Mouse (Mus musculus): Measurements from ENCODE around the gene Inafm1. TPM values are rescaled to one million over a fixed set of nuclear protein-coding genes. Genes with fewer than 3 reads are reported as not detected.
"Not testable (repeated sequence)": the region's sequence is repeated elsewhere in the genome, so short reads cannot be mapped to it uniquely, and the experiment has no call there.

The Inafm1 gene
- total RNA-seq, 2 experiments from 2014 or later, result 20.4 to 24.2 TPM

DNA sequence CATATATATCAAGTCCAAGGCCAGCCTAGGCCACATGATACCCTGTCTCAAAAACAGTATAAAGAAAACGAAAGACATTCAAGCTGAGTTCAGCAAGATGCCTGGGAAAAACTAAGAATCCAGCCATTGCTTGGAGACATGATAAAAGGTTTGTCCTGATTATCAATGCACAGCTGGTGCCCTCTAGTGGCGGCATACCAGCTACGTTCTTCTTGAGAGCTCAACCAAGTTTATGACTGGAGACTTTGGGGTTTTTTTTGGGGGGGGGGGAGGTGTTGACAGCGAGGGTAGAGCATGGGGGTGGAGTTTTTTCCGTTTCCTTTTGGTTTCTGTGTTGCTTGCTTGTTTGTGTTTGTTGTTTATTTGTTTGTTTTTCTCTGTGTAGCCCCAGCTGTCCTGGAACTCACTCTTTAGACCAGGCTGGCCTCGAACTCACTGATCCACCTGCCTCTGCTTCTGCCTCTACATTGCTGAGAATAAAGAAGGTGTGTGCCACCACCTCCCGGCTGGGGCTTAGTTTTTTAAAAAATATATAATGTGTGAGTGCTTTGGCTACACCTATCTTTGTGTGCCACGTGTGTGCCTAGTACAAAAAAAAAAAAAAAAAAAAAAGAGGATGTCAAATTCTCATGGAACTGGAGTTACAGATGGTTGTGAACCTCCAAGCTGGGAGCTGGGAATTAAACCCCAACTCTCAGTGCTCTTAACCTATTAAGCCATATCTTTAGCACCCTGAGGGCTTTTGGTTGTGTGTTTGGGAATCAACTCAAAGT, 10.2 kb downstream of the Inafm1 start:
- DNase-seq, result peak; percentile 87

DNA sequence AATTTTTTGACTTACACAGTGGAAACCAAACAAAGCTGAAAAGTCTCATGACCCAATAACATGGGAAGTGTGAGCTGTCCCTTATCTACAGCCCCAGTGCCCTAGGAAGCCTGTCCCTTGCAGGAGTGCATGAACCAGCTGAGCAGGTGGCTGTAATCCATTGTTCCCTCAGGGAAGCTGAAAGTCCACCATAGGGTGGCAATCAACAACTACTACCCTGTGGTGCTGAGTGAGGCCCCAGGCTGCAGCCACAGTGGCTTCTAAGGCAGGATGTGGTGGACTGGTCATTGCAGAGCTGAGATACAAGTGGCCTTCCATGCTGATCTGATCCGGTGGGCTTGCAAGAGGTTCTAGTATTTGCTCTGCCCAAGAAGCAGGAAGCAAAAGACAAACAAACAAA, 12.3 kb downstream of the Inafm1 start:
- no peak for DNase-seq

DNA sequence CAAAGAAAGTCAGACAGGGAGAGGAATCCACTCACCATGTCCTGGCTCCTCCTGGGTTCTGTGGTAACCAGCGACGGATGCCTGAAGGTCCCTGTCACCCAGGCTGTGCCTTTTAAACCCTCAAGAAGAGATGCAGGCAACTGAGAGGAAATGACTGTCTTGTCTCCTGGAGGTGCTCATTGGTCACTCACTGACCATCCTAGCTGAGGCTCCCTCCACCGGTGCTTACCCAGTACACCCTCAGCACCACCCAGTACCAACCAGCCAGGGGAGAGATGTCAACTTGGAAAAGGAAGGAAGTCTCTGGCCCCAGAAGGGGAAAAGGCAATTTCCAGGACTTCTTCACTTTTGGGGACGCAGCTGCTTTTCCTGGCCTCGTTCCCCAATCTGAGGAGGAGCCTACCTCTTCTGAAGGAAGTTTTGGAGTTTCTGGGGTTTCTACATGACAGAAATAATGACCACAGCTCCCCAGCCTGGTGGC, 14.3 kb downstream of the Inafm1 start, which contains the start of gene C5ar1:
Gene C5ar1, minus strand, starts transcription at position 431 of the 481 bp plus-strand sequence.
- DNase-seq, result no peak

DNA sequence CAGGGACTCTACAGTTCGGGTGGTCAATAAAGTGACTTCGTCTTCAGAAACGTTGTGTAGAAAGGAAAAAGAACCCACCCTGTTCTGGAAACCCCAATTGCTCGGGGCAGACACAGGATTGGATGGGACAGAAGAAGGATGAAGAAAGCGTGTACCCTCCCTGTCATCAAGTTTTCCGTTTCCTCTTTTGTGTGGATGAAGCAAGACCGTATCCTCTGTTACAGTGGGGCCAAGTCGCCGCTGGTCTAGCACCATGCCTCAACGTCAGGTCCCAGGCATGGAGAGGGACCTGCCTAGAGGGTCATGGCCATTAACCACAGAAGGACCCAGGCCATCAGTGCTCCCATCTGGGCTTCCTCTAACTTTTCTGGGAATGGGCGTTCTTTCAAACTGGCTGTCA, 15.6 kb downstream of the Inafm1 start:
- no peak for DNase-seq

DNA sequence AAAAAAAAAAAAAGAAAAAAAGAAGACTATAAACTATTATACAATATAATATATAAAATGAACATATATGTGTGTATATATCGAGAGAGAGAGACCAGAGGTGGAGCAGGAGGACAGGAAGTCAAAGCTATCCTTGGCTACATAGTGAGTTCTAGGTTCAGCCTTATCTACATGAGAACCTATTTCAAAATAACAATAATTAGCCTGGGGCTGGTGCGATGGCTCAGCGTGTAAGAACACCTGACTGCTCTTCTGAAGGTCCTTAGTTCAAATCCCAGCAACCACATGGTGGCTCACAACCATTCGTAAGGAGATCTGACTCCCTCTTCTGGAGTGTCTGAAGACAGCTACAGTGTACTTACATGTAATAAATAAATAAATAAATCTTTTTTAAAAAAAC, 17.5 kb downstream of the Inafm1 start:
- not testable (repeated sequence) for DNase-seq

DNA sequence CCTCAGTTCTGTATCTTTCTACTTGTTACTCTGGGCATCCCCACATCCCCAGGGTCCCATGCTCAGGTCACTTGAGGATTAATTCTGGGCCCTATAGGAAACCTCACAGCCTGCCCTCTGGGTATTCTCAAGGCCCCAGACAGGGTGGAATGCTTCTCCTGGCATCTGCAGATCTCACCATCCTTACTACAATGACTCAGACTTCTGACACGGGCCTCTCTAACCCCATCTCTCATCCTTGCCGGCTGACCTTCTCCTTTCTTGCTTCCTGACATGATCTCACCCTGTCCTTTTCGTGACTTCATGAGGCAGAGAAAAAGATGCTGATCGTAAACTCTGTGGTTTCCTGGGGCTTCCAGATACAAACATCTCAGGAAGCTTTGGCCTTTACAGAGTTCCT, 19.2 kb downstream of the Inafm1 start:
- DNase-seq, result peak; percentile 27

DNA sequence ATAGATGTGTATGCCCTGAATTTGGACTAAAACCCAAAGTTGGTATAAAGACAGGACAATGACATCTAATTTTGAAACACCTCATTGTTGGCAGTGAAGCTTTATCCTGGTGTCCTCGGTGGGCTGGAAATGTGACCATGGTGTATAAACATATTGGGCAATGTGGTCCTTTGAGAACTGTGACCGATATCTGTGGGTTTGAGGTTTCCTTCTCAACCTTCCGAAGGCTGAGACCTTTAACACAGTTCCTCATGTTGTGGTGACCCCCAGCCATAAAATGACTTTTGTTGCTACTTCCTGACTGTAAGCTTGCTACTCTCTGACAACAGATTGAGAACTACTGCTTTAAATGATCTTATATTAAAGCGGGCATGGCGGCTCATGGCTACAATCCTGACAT, 22.7 kb downstream of the Inafm1 start:
- DNase-seq, result no peak

DNA sequence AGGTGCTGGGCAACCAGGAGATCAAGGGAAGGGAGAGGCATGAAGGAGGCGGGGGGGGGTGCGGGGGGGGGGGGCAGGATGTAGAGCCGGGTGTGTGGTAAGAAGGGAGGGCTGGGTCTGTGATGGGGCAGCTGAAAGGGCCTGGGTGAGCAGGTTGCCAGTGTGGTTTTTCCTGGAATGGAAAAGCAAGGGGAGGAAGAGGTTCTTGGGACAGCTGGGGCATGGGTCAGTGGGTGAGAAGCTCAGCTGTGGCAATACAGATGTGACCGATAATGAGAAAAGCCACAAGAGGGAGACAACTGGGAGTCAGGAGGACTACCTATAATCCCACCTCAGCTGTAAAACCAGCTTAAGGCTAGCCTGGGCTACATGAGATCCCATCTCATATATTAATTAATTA, 27.5 kb downstream of the Inafm1 start:
- no peak for DNase-seq

DNA sequence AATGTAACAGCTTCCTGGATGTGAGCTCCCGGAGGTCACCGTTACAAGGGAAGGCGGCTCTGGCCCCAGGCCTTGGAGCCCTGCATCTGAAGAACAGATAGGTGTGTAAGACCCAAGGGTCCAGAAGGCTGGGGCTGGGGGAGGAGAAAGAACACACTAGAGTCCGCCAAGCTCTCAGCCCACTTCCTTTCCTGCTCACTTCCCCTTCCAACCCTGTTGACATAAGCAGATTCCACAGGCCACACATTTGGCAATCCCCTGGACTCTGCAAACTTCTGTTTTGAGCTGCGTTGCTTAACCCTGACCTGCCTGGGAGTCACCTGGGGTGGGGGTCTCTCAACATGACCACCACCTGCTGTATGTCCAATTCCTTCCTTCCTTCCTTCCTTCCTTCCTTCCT, 29.4 kb downstream of the Inafm1 start, which contains the start of gene C5ar2:
Gene C5ar2, minus strand, starts transcription at position 88 of the 400 bp plus-strand sequence.
- no peak for DNase-seq

DNA sequence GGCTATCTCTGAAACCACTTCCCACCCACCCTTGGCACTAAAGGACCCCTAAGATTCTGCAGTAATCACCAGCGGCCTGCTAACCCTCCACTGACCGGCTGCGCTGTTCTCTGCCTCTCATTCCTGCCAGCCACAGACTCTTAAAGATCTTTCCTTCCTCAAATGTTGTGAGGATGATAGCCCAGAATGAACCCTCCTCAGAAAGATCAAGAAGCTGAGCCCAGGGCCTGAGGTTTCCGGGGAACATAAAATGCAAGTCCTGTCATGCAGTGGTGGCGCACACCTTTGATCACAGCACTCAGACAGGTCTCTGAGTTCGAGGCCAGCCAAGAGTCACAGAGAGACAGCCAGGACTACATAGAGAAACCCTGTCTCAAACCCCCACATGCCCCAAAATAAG, 31.2 kb downstream of the Inafm1 start:
- no peak for DNase-seq

DNA sequence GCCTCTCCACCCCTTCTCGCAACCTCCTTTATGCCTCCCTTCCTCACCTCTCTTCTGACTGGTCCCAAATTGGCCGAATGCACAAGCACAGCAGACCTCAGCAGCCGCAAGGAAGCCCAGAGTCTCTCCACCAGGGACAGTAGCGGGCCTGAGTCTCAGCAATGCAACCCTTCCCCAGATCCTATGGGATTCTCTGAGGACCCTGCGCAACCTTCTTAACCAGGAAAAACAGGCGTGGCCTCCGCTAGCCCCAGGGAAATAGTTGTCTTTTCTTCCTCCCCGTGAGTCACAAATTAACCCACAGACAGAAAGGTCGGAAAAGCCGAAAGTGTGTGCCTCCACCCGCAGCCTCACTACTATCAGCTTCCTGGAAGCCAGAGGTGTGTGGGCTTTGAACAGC, 31.6 kb downstream of the Inafm1 start:
- DNase-seq, result no peak

DNA sequence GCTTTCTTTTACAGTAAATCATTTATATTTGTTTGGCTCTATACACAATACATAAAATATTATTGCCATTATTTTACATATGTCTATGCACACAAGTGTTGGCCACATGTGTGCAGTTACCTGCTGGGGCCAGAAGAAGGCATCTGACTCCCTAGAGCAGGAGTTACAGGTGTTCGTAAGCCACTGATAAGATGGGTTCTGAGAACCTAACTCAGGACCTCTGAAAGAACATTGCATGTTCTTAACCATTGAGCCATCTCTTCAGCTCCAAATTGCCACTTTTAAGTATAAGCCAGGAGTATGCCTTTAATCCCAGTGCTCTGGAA, 32.5 kb downstream of the Inafm1 start:
- DNase-seq, result no peak

DNA sequence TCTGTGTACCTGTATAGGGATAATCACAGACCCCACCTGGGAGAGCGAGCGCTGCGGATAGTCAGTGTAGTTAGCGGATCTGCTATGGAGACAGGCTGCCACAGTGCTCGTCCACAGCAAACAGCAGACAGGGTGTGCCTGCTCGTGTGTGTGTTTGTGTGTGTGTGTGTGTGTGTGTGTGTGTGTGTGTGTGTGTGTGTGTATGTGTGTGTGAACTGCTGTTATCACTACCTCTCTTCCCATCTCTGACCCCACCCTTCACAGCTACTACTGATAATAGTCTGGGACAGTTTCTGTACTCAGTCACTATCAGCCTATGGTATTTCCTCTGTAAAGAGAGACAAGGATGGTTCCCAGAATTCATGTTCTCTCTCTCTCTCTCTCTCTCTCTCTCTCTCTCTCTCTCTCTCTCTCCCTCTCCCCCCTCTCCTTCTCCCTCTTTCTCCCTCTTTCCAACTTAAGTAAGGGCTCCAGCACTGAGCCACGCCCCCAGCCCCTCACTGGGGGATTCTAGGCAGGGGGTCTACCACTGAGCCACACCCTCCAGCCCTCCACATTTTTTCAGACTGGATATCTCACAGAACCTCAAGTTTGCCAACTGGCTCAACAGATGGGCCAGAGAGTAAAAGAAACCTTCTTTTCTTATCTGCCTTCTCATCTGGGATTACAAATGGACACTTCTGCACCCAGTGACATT, 33.0 kb downstream of the Inafm1 start:
- no peak for DNase-seq

DNA sequence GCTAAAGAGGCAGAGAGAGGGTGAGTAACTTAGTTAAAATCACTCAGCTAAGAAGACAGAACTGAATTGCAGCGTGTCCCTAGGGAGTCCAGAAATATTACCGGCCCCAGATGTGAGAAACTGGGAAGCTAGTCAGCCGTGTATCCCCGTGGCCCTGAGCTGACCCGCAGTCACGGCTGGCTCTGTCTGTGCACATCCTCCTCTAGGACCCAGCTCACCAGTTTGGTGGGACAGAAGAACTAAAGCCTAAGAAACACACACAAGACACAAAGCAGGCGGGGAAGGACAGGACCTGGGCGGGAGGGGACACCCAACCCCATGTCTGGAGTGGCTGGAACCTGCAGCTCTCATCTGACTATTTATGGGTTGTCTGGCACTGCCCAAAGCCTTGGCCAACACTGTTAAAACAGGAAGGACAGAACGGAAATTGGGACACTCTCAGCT, 33.8 kb downstream of the Inafm1 start:
- DNase-seq, result peak; percentile 42

DNA sequence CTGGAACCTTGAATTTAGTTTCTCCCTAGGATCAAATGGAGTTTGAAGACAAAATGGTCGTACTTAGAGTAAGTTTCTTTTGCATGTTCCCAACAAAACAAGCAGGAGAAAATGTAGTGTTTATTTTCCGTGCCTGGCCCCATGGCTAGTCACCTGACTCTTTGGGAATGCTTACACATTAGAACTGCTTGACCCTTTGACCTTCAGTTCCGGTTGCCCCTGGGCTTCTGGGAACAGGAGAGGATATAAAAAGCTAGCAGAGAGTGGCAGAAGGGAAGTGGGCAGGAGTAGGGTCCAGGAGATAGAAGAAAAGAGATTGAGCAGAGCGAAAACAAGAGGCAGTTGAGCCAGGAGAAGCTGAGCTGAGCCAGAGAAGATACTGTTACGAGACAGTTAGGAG, 43.5 kb downstream of the Inafm1 start:
- DNase-seq, result no peak

Other genes with a start within 250 kb of the Inafm1 start
- gene Bicra, start 225.7 kb downstream of the Inafm1 start, total RNA-seq (2021), result 10 to 100 TPM in 1 of 2 experiments, 1 to 10 TPM in 1; 8.5 to 11.0 TPM
- gene Zfp541, start 211.8 kb downstream of the Inafm1 start, total RNA-seq (2021), result under 1 TPM; 0.09 TPM
- 100 to 1,000 TPM; 106 to 109 TPM for gene Napa, start 175.2 kb downstream of the Inafm1 start, total RNA-seq (2021)
- gene Kptn, start 153.7 kb downstream of the Inafm1 start, total RNA-seq (2021), result 10 to 100 TPM; 24.9 to 25.4 TPM
- gene Slc8a2, start 143.8 kb downstream of the Inafm1 start, total RNA-seq (2021), result 1 to 10 TPM; 3.0 to 3.8 TPM
- 10 to 100 TPM in 1 of 2 experiments, 1 to 10 TPM in 1; 9.6 to 12.2 TPM for gene Meis3, start 98.5 kb downstream of the Inafm1 start, total RNA-seq (2021)
- gene Dhx34, start 51.6 kb downstream of the Inafm1 start, total RNA-seq (2021), result 10 to 100 TPM; 10.4 to 14.9 TPM
- under 1 TPM; 0.36 to 0.67 TPM for gene C5ar2, start 29.5 kb downstream of the Inafm1 start, total RNA-seq (2021)
- gene C5ar1, start 14.1 kb downstream of the Inafm1 start, total RNA-seq (2021), result 1 to 10 TPM; 2.7 to 3.9 TPM
- 10 to 100 TPM; 54.7 to 67.5 TPM for gene Ccdc9, start 13.2 kb upstream of the Inafm1 start, total RNA-seq (2021)
- gene Bbc3, start 34.8 kb upstream of the Inafm1 start, total RNA-seq (2021), result 10 to 100 TPM in 1 of 2 experiments, 1 to 10 TPM in 1; 7.9 to 13.9 TPM
- gene Sae1, start 114.2 kb upstream of the Inafm1 start, total RNA-seq (2021), result 10 to 100 TPM; 60.8 to 64.0 TPM
- 10 to 100 TPM; 44.0 to 54.3 TPM for gene Zc3h4, start 127.3 kb upstream of the Inafm1 start, total RNA-seq (2021)
- 10 to 100 TPM; 43.9 to 46.8 TPM for gene Tmem160, start 179.2 kb upstream of the Inafm1 start, total RNA-seq (2021)
- not detected for gene Npas1, start 204.1 kb upstream of the Inafm1 start, total RNA-seq (2021)

Data from adrenal gland, postnatal 10 days (tissue).